Mouse (Mus musculus) limb, embryonic 14.5 days (tissue): ENCODE measurements around the gene Sos1. TPM values are rescaled to one million over a fixed set of nuclear protein-coding genes. Genes with fewer than 3 reads are reported as not detected.

Experiments used
- ATAC-seq: fragments of 200-750 bp; cut with Nextera tagmentation; 2 replicates; pipeline ENCODE4 v1.8.0; 2017; ENCODE audit warnings: low read depth, moderate number of reproducible peaks, moderate TSS enrichment; ENCODE audit not compliant: low FRiP score
- DNase-seq: peaks from one replicate; pipeline ENCODE4 v3.0.0-alpha.2; 2015; ENCODE audit warnings: low spot score
- H3K27ac ChIP-seq: fragments of 300-500 bp; sonication (generic); replicated peaks from 2 replicates; pipeline ENCODE4 v1.5.1; 2014; ENCODE audit warnings: low read depth, mild to moderate bottlenecking, low read length, moderate library complexity, mixed read lengths
- H3K27me3 ChIP-seq: fragments of 300-500 bp; sonication (generic); 2 replicates; pipeline ENCODE4 v1.6.1; 2014; ENCODE audit warnings: low read length, mixed read lengths; ENCODE audit not compliant: control insufficient read depth, insufficient read depth
- H3K36me3 ChIP-seq: fragments of 300-500 bp; sonication (generic); 2 replicates; pipeline ENCODE4 v1.6.1; 2014; ENCODE audit warnings: mild to moderate bottlenecking, low read length, moderate library complexity, mixed read lengths; ENCODE audit not compliant: control insufficient read depth, insufficient read depth
- H3K4me1 ChIP-seq: fragments of 300-500 bp; sonication (generic); 2 replicates; pipeline ENCODE4 v1.6.1; 2014; ENCODE audit warnings: antibody characterized with exemption, low read length, mixed read lengths; ENCODE audit not compliant: control insufficient read depth, insufficient read depth
- H3K4me2 ChIP-seq: fragments of 300-500 bp; sonication (generic); replicated peaks from 2 replicates; pipeline ENCODE4 v1.6.1; 2014; ENCODE audit warnings: low read depth, mild to moderate bottlenecking, low read length, moderate library complexity; ENCODE audit not compliant: severe bottlenecking
- H3K4me3 ChIP-seq: fragments of 300-500 bp; sonication (generic); replicated peaks from 2 replicates; pipeline ENCODE4 v1.5.1; 2014; ENCODE audit warnings: low read length
- H3K9ac ChIP-seq: fragments of 300-500 bp; sonication (generic); 2 replicates; pipeline ENCODE4 v1.6.1; 2014; ENCODE audit warnings: mild to moderate bottlenecking, low read depth, low read length, moderate library complexity; ENCODE audit not compliant: severe bottlenecking
- H3K9me3 ChIP-seq: fragments of 300-500 bp; sonication (generic); 2 replicates; pipeline ENCODE4 v1.6.1; 2016; ENCODE audit warnings: low read length; ENCODE audit not compliant: control insufficient read depth
- POLR2A ChIP-seq: fragments of 200-500 bp; IDR thresholded peaks from 2 replicates; pipeline ENCODE4 v1.8.0; 2012; ENCODE audit warnings: inconsistent platforms, mild to moderate bottlenecking, moderate library complexity, borderline replicate concordance; ENCODE audit not compliant: insufficient read depth, insufficient read length; ENCODE audit errors: extremely low read depth
- WGBS: fragments of 180-500 bp; shearing (Covaris S2); extraction: QIAGEN DNeasy Blood & Tissue Kit; methylation state at CpG from one replicate; pipeline ENCODE4 v1.1.7; 2014; 5-methylcytosine and 5-hydroxymethylcytosine counted together
- polyA plus RNA-seq, 2 experiments: library from polyadenylated mRNA; depleted of rRNA in 1 of 2; stranded (reverse) in 1 of 2; unstranded in 1 of 2; fragments of >200 nt; fragmentation: Nextera tagmentation in 1 of 2; extraction: Ambion mirVana in 1 of 2; gene quantifications; 2 replicates each; pipeline versions ENCODE4 v1.2.1 to v1.2.3; 2012 to 2014

The Sos1 gene
- polyA plus RNA-seq, 2 experiments: 10.3 to 10.5 TPM

GRCm38 (mm10) chr17:80485160-80485559 lies 4.9 kb upstream of the Sos1 start:
- H3K4me3 ChIP-seq: no peak overlapping the region
- no peak for DNase-seq
- H3K9ac ChIP-seq: no peak overlapping the region
- H3K4me1 ChIP-seq: peaks cover 7% of the 10 kb centered on the region; the same call in 1 of the 2 replicates
- WGBS: 88% methylated on average over 5 of the region's 5 CpGs
- no peak overlapping the region for H3K4me2 ChIP-seq
- no peak overlapping the region for H3K27ac ChIP-seq
- H3K27me3 ChIP-seq: no peaks in the 10 kb centered on the region
- no peak for TF ChIP-seq POLR2A
- no peaks in the 10 kb centered on the region for H3K36me3 ChIP-seq
- ATAC-seq: no peak
- H3K9me3 ChIP-seq: no peaks in the 10 kb centered on the region

GRCm38 (mm10) chr17:80480855-80481224 lies 587 bp upstream of the Sos1 start:
- Histone ChIP-seq H3K9me3 (no peaks in the 10 kb centered on the region), H3K4me3 (peak overlapping the region; percentile 89), H3K4me2 (peak overlapping the region; percentile 80), H3K9ac (peak overlapping the region; percentile 91), H3K4me1 (peaks cover 14% of the 10 kb centered on the region), H3K27me3 (no peaks in the 10 kb centered on the region), H3K27ac (no peak overlapping the region), H3K36me3 (no peaks in the 10 kb centered on the region)
- DNase-seq (no peak), ATAC-seq (no peak)
- 51% methylated on average over 7 of the region's 7 CpGs for WGBS
- TF ChIP-seq POLR2A: no peak

GRCm38 (mm10) chr17:80479295-80480030 lies 790 bp downstream of the Sos1 start:
- ATAC-seq (peak; percentile 14; the same call in 1 of the 2 replicates), DNase-seq (peak; percentile 45)
- Histone ChIP-seq H3K27ac (peak overlapping the region; percentile 92), H3K36me3 (no peaks in the 10 kb centered on the region), H3K4me3 (peak overlapping the region; percentile 89), H3K9me3 (no peaks in the 10 kb centered on the region), H3K9ac (peak overlapping the region; percentile 91), H3K27me3 (no peaks in the 10 kb centered on the region), H3K4me2 (peak overlapping the region; percentile 80), H3K4me1 (peaks cover 14% of the 10 kb centered on the region)
- 1% methylated on average over 65 of the region's 71 CpGs for WGBS
- TF ChIP-seq POLR2A: no peak

- Histone ChIP-seq H3K4me2 (no peak overlapping the region), H3K9me3 (no peaks in the 10 kb centered on the region), H3K36me3 (no peaks in the 10 kb centered on the region), H3K9ac (no peak overlapping the region), H3K4me1 (peaks cover 14% of the 10 kb centered on the region), H3K27ac (no peak overlapping the region), H3K4me3 (no peak overlapping the region), H3K27me3 (no peaks in the 10 kb centered on the region)
- DNase-seq (no peak), ATAC-seq (no peak)
- WGBS: 90% methylated on average over 2 of the region's 2 CpGs
- TF ChIP-seq POLR2A: no peak
Measured at GRCm38 (mm10) chr17:80477679-80478078, 2.6 kb downstream of the Sos1 start.

GRCm38 (mm10) chr17:80476496-80476895 lies 3.8 kb downstream of the Sos1 start:
- Histone ChIP-seq H3K4me2 (no peak overlapping the region), H3K9me3 (no peaks in the 10 kb centered on the region), H3K27me3 (no peaks in the 10 kb centered on the region), H3K4me1 (peaks cover 16% of the 10 kb centered on the region), H3K9ac (no peak overlapping the region), H3K36me3 (no peaks in the 10 kb centered on the region), H3K4me3 (no peak overlapping the region), H3K27ac (no peak overlapping the region)
- DNase-seq (no peak), ATAC-seq (no peak)
- TF ChIP-seq POLR2A: no peak
- WGBS: 84% methylated on average over 4 of the region's 4 CpGs
